Mouse (Mus musculus) spleen, adult 2 months (tissue): Measurements from ENCODE around the gene Polr2i.

Source experiments
- CTCF ChIP-seq: fragments of 200-500 bp; IDR thresholded peaks from 2 replicates; pipeline ENCODE4 v1.5.1; 2011; ENCODE audit warnings: mild to moderate bottlenecking, inconsistent platforms; ENCODE audit not compliant: insufficient read depth, insufficient read length, insufficient replicate concordance; ENCODE audit errors: extremely low read depth
- POLR2A ChIP-seq: fragments of 200-500 bp; IDR thresholded peaks from 2 replicates; pipeline ENCODE4 v1.6.1; 2011; ENCODE audit warnings: low read depth, low read length, inconsistent platforms

DNA sequence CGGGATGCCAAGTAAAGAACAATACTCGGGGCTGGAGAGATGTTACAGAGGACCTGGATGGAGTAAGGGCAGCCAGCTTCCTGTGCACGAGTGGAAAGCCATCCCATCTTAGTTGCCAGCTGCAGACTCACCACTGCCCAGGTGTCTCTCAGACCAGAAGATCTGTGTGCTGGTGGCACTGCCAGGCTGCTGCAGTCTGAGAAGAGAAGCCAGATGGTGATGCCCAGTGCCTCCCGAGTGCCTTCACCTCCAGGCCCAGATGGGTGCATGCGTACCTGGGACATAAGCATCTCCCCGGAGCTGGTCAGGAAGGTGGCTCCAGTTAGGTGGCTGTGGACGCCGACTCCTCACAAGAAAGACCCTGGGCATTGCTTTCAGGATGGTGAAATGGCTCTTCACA is 3.3 kb downstream of the Polr2i start:
- TF ChIP-seq CTCF (no peak), POLR2A (no peak)
